Mouse (Mus musculus) limb, embryonic 10.5 days (tissue): ENCODE results near the gene Fut1. TPM values are rescaled to one million over a fixed set of nuclear protein-coding genes. Genes with fewer than 3 reads are reported as not detected.
"Not testable (repeated sequence)": the region's sequence is repeated elsewhere in the genome, so short reads cannot be mapped to it uniquely, and the experiment has no call there.

ENCODE experiments used
- DNase-seq: peaks from one replicate; pipeline ENCODE4 v3.0.0-alpha.2; 2017; ENCODE audit warnings: low spot score
- H3K27ac ChIP-seq: fragments of 300-500 bp; sonication (generic); 2 replicates; pipeline ENCODE4 v1.5.1; 2016; ENCODE audit warnings: mild to moderate bottlenecking
- H3K27me3 ChIP-seq: fragments of 300-500 bp; sonication (generic); 2 replicates; pipeline ENCODE4 v1.6.1; 2016; ENCODE audit warnings: low read depth, mild to moderate bottlenecking; ENCODE audit not compliant: poor library complexity, severe bottlenecking
- H3K36me3 ChIP-seq: fragments of 300-500 bp; sonication (generic); 2 replicates; pipeline ENCODE4 v1.6.1; 2016; ENCODE audit warnings: mild to moderate bottlenecking, moderate library complexity
- H3K4me1 ChIP-seq: fragments of 300-500 bp; sonication (generic); 2 replicates; pipeline ENCODE4 v1.6.1; 2016
- H3K4me3 ChIP-seq: fragments of 300-500 bp; sonication (generic); 2 replicates; pipeline ENCODE4 v1.5.1; 2016; ENCODE audit warnings: mild to moderate bottlenecking, moderate library complexity
- H3K9me3 ChIP-seq: fragments of 300-500 bp; sonication (generic); replicated peaks from 2 replicates; pipeline ENCODE4 v1.6.1; 2016; ENCODE audit warnings: mild to moderate bottlenecking
- WGBS: fragments of 180-500 bp; shearing (Covaris S2); methylation state at CpG from one replicate; pipeline ENCODE4 v1.1.7; 2016; 5-methylcytosine and 5-hydroxymethylcytosine counted together
- polyA plus RNA-seq: library from polyadenylated mRNA; unstranded; fragments of >200 nt; fragmentation: Nextera tagmentation; extraction: Ambion mirVana; gene quantifications from 2 replicates; pipeline ENCODE4 v1.2.1, GENCODE M21; 2016

Fut1 gene
- polyA plus RNA-seq, 1 experiment from 2014 or later = not detected

GRCm38 (mm10) chr7:45644872-45645590 is 27.9 kb downstream of the Fut1 start:
- Histone ChIP-seq H3K4me1 (peaks cover 38% of the 10 kb centered on the region), H3K4me3 (peak overlapping the region; percentile 61; the same call in 1 of the 2 replicates), H3K27me3 (peaks cover 14% of the 10 kb centered on the region; the same call in 1 of the 2 replicates), H3K36me3 (no peaks in the 10 kb centered on the region), H3K9me3 (no peaks in the 10 kb centered on the region), H3K27ac (peak overlapping the region; percentile 90; the same call in 1 of the 2 replicates)
- no peak for DNase-seq
- WGBS = 68% methylated on average over 6 of the region's 6 CpGs

GRCm38 (mm10) chr7:45645591-45645971 is 28.5 kb downstream of the Fut1 start:
- H3K36me3 ChIP-seq = no peaks in the 10 kb centered on the region
- no peaks in the 10 kb centered on the region for H3K9me3 ChIP-seq
- peaks cover 8% of the 10 kb centered on the region; the same call in 1 of the 2 replicates for H3K27me3 ChIP-seq
- H3K4me3 ChIP-seq = no peak overlapping the region
- peaks cover 37% of the 10 kb centered on the region for H3K4me1 ChIP-seq
- DNase-seq = no peak
- H3K27ac ChIP-seq = no peak overlapping the region
- 93% methylated on average over 7 of the region's 7 CpGs for WGBS

GRCm38 (mm10) chr7:45646671-45647070 is 29.6 kb downstream of the Fut1 start:
- H3K27ac ChIP-seq = no peak overlapping the region
- WGBS = 85% methylated on average over 4 of the region's 4 CpGs
- H3K36me3 ChIP-seq = no peaks in the 10 kb centered on the region
- no peak overlapping the region for H3K4me3 ChIP-seq
- H3K27me3 ChIP-seq = 0 out of 2 replicates have a peak, but pooled peaks cover 5% of the 10 kb centered on the region
- DNase-seq = no peak
- H3K9me3 ChIP-seq = no peaks in the 10 kb centered on the region
- peaks cover 27% of the 10 kb centered on the region for H3K4me1 ChIP-seq

- Histone ChIP-seq H3K4me3 (no peak overlapping the region), H3K36me3 (no peaks in the 10 kb centered on the region), H3K4me1 (peaks cover 11% of the 10 kb centered on the region), H3K27ac (no peak overlapping the region), H3K27me3 (0 out of 2 replicates have a peak, but pooled peaks cover 5% of the 10 kb centered on the region), H3K9me3 (no peaks in the 10 kb centered on the region)
- no peak for DNase-seq
- 78% methylated on average over 8 of the region's 8 CpGs for WGBS
Measured at GRCm38 (mm10) chr7:45649351-45649750, 32.3 kb downstream of the Fut1 start.

GRCm38 (mm10) chr7:45650484-45650883 is 33.4 kb downstream of the Fut1 start:
- not testable (repeated sequence) for DNase-seq, H3K27me3 ChIP-seq, H3K4me3 ChIP-seq, H3K4me1 ChIP-seq, H3K9me3 ChIP-seq, H3K27ac ChIP-seq, H3K36me3 ChIP-seq
- 95% methylated on average over 20 of the region's 20 CpGs for WGBS

GRCm38 (mm10) chr7:45654424-45655047 is 37.4 kb downstream of the Fut1 start:
- no peak for DNase-seq
- H3K36me3 ChIP-seq = no peaks in the 10 kb centered on the region
- 41% methylated on average over 17 of the region's 17 CpGs for WGBS
- no peaks in the 10 kb centered on the region for H3K9me3 ChIP-seq
- H3K27me3 ChIP-seq = no peaks in the 10 kb centered on the region
- peak overlapping the region; percentile 20 for H3K27ac ChIP-seq
- peaks cover 18% of the 10 kb centered on the region for H3K4me1 ChIP-seq
- peak overlapping the region; percentile 30 for H3K4me3 ChIP-seq

- H3K4me1 ChIP-seq = peaks cover 27% of the 10 kb centered on the region
- DNase-seq = no peak
- H3K9me3 ChIP-seq = no peaks in the 10 kb centered on the region
- no peak overlapping the region for H3K27ac ChIP-seq
- no peak overlapping the region for H3K4me3 ChIP-seq
- WGBS = 86% methylated on average over 11 of the region's 11 CpGs
- no peaks in the 10 kb centered on the region for H3K27me3 ChIP-seq
- no peaks in the 10 kb centered on the region for H3K36me3 ChIP-seq
Measured at GRCm38 (mm10) chr7:45660746-45661478, 43.8 kb downstream of the Fut1 start.

GRCm38 (mm10) chr7:45661702-45662101 is 44.6 kb downstream of the Fut1 start:
- not testable (repeated sequence) for H3K4me3 ChIP-seq, H3K27ac ChIP-seq, H3K36me3 ChIP-seq, DNase-seq, H3K9me3 ChIP-seq, H3K27me3 ChIP-seq
- H3K4me1 ChIP-seq = peaks cover 20% of the 10 kb centered on the region
- WGBS = 96% methylated on average over 6 of the region's 6 CpGs

GRCm38 (mm10) chr7:45665303-45666138 is 48.4 kb downstream of the Fut1 start:
- Histone ChIP-seq H3K36me3 (no peaks in the 10 kb centered on the region), H3K4me1 (peaks cover 20% of the 10 kb centered on the region), H3K27me3 (no peaks in the 10 kb centered on the region), H3K27ac (peak overlapping the region; percentile 27; the same call in 1 of the 2 replicates), H3K4me3 (no peak overlapping the region), H3K9me3 (no peaks in the 10 kb centered on the region)
- no peak for DNase-seq
- WGBS = 45% methylated on average over 13 of the region's 13 CpGs

- DNase-seq = no peak
- Histone ChIP-seq H3K4me3 (no peak within 1 kb of the TSS), H3K27me3 (no peaks in the 10 kb centered on the region), H3K9me3 (no peaks in the 10 kb centered on the region), H3K36me3 (no peaks in the 10 kb centered on the region), H3K27ac (peak within 1 kb of the TSS; percentile 27; the same call in 1 of the 2 replicates), H3K4me1 (peaks cover 20% of the 10 kb centered on the region)
- 85% methylated on average over 7 of the region's 7 CpGs for WGBS
Measured at GRCm38 (mm10) chr7:45666161-45666560, 49.1 kb downstream of the Fut1 start, which contains the start of gene Fut2. Fut2 (minus strand) TSS chr7:45666394.

GRCm38 (mm10) chr7:45667761-45668160 is 50.7 kb downstream of the Fut1 start:
- 71% methylated on average over 14 of the region's 14 CpGs for WGBS
- Histone ChIP-seq H3K4me3 (no peak overlapping the region), H3K36me3 (no peaks in the 10 kb centered on the region), H3K9me3 (no peaks in the 10 kb centered on the region), H3K4me1 (peaks cover 20% of the 10 kb centered on the region), H3K27ac (no peak overlapping the region), H3K27me3 (no peaks in the 10 kb centered on the region)
- DNase-seq = no peak

- Histone ChIP-seq H3K27ac (no peak overlapping the region), H3K4me1 (peaks cover 20% of the 10 kb centered on the region), H3K27me3 (no peaks in the 10 kb centered on the region), H3K36me3 (no peaks in the 10 kb centered on the region), H3K4me3 (no peak overlapping the region), H3K9me3 (no peaks in the 10 kb centered on the region)
- WGBS = 96% methylated on average over 9 of the region's 9 CpGs
- no peak for DNase-seq
Measured at GRCm38 (mm10) chr7:45668921-45669320, 51.8 kb downstream of the Fut1 start.
